Mouse (Mus musculus) limb, embryonic 14.5 days (tissue): ENCODE measurements around the gene Mef2a. TPM values are rescaled to one million over a fixed set of nuclear protein-coding genes. Genes with fewer than 3 reads are reported as not detected.

Experiments
- ATAC-seq: fragments of 200-750 bp; cut with Nextera tagmentation; 2 replicates; pipeline ENCODE4 v1.8.0; 2017; ENCODE audit warnings: low read depth, moderate number of reproducible peaks, moderate TSS enrichment; ENCODE audit not compliant: low FRiP score
- DNase-seq: peaks from one replicate; pipeline ENCODE4 v3.0.0-alpha.2; 2015; ENCODE audit warnings: low spot score
- H3K27ac ChIP-seq: fragments of 300-500 bp; sonication (generic); replicated peaks from 2 replicates; pipeline ENCODE4 v1.5.1; 2014; ENCODE audit warnings: low read depth, mild to moderate bottlenecking, low read length, moderate library complexity, mixed read lengths
- H3K27me3 ChIP-seq: fragments of 300-500 bp; sonication (generic); 2 replicates; pipeline ENCODE4 v1.6.1; 2014; ENCODE audit warnings: low read length, mixed read lengths; ENCODE audit not compliant: control insufficient read depth, insufficient read depth
- H3K36me3 ChIP-seq: fragments of 300-500 bp; sonication (generic); 2 replicates; pipeline ENCODE4 v1.6.1; 2014; ENCODE audit warnings: mild to moderate bottlenecking, low read length, moderate library complexity, mixed read lengths; ENCODE audit not compliant: control insufficient read depth, insufficient read depth
- H3K4me1 ChIP-seq: fragments of 300-500 bp; sonication (generic); 2 replicates; pipeline ENCODE4 v1.6.1; 2014; ENCODE audit warnings: antibody characterized with exemption, low read length, mixed read lengths; ENCODE audit not compliant: control insufficient read depth, insufficient read depth
- H3K4me2 ChIP-seq: fragments of 300-500 bp; sonication (generic); replicated peaks from 2 replicates; pipeline ENCODE4 v1.6.1; 2014; ENCODE audit warnings: low read depth, mild to moderate bottlenecking, low read length, moderate library complexity; ENCODE audit not compliant: severe bottlenecking
- H3K4me3 ChIP-seq: fragments of 300-500 bp; sonication (generic); replicated peaks from 2 replicates; pipeline ENCODE4 v1.5.1; 2014; ENCODE audit warnings: low read length
- H3K9ac ChIP-seq: fragments of 300-500 bp; sonication (generic); 2 replicates; pipeline ENCODE4 v1.6.1; 2014; ENCODE audit warnings: mild to moderate bottlenecking, low read depth, low read length, moderate library complexity; ENCODE audit not compliant: severe bottlenecking
- H3K9me3 ChIP-seq: fragments of 300-500 bp; sonication (generic); 2 replicates; pipeline ENCODE4 v1.6.1; 2016; ENCODE audit warnings: low read length; ENCODE audit not compliant: control insufficient read depth
- POLR2A ChIP-seq: fragments of 200-500 bp; IDR thresholded peaks from 2 replicates; pipeline ENCODE4 v1.8.0; 2012; ENCODE audit warnings: inconsistent platforms, mild to moderate bottlenecking, moderate library complexity, borderline replicate concordance; ENCODE audit not compliant: insufficient read depth, insufficient read length; ENCODE audit errors: extremely low read depth
- WGBS: fragments of 180-500 bp; shearing (Covaris S2); extraction: QIAGEN DNeasy Blood & Tissue Kit; methylation state at CpG from one replicate; pipeline ENCODE4 v1.1.7; 2014; 5-methylcytosine and 5-hydroxymethylcytosine counted together
- polyA plus RNA-seq, 2 experiments: library from polyadenylated mRNA; depleted of rRNA in 1 of 2; stranded (reverse) in 1 of 2; unstranded in 1 of 2; fragments of >200 nt; fragmentation: Nextera tagmentation in 1 of 2; extraction: Ambion mirVana in 1 of 2; gene quantifications; 2 replicates each; pipeline versions ENCODE4 v1.2.1 to v1.2.3; 2012 to 2014

Gene Mef2a
- polyA plus RNA-seq, 2 experiments: 41.5 to 52.0 TPM

DNA sequence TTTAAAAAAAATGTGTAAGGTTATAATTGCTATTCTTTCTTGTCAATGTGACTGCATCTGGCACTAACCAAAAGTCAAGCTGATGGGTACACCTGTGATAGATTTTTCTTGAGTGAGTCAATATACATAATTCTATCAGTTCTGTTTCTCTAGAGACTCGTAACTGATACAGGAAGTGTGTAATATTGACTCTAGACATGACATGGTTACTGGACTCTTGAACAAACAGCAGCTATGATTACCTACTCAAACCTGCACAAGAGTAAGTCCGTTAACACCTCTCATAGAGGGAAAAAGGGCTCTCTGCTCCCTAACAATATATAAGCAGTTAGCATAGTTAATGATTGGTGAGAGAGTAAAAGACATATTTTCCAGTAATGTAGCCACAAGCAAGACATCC lies 62.5 kb downstream of the Mef2a start:
- ATAC-seq: no peak
- no peak overlapping the region for H3K27ac ChIP-seq
- H3K36me3 ChIP-seq: peaks cover 3% of the 10 kb centered on the region; the same call in 1 of the 2 replicates
- no peak overlapping the region for H3K4me2 ChIP-seq
- WGBS: 88% methylated on average over 2 of the region's 2 CpGs
- H3K9me3 ChIP-seq: no peaks in the 10 kb centered on the region
- H3K27me3 ChIP-seq: no peaks in the 10 kb centered on the region
- H3K4me1 ChIP-seq: no peaks in the 10 kb centered on the region
- TF ChIP-seq POLR2A: no peak
- no peak overlapping the region for H3K4me3 ChIP-seq
- DNase-seq: no peak
- no peak overlapping the region for H3K9ac ChIP-seq

DNA sequence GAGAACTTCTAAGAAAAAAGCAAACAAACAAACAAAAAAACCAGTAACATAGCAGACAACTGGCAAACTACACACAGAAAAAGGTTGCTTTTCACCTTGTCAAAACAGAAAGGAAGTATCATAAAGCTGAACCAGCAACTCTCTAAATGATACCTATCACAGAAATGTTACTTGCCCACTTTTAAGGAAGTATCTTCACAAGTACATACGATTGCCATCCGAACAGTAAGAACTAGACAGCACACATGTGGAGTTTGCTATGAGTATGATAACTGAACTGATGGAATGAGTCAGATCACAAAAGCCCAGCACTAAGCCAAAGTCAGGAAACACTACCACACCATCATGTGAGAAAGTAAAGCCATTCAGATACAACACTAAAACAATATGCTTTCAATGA lies 64.6 kb downstream of the Mef2a start:
- no peak for DNase-seq
- H3K36me3 ChIP-seq: peaks cover 3% of the 10 kb centered on the region; the same call in 1 of the 2 replicates
- TF ChIP-seq POLR2A: no peak
- no peak overlapping the region for H3K27ac ChIP-seq
- H3K4me3 ChIP-seq: no peak overlapping the region
- no peak overlapping the region for H3K4me2 ChIP-seq
- H3K4me1 ChIP-seq: no peaks in the 10 kb centered on the region
- no peak for ATAC-seq
- no peaks in the 10 kb centered on the region for H3K9me3 ChIP-seq
- 96% methylated on average over 2 of the region's 2 CpGs for WGBS
- no peaks in the 10 kb centered on the region for H3K27me3 ChIP-seq
- no peak overlapping the region for H3K9ac ChIP-seq

DNA sequence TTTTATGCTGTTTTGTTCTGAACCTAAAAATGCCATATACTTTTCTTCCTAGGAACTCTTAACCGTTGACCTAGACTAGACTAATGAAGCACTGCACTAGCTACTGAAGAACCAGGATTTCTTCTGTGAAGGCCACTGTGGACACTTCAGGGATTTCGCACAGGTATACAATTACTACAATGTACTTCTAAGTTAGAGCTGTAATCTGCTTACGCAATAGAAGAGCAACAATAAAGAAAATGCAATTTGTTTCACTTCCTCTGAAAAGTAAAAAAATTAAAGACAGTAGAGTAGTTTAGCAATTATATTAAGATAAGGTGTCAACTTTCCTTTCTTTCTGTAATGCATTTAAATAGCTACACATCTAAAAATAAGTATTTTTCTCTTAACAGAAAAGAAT lies 65.6 kb downstream of the Mef2a start:
- H3K27me3 ChIP-seq: no peaks in the 10 kb centered on the region
- no peak overlapping the region for H3K4me3 ChIP-seq
- H3K4me2 ChIP-seq: no peak overlapping the region
- H3K36me3 ChIP-seq: peaks cover 3% of the 10 kb centered on the region; the same call in 1 of the 2 replicates
- H3K27ac ChIP-seq: no peak overlapping the region
- TF ChIP-seq POLR2A: no peak
- H3K4me1 ChIP-seq: no peaks in the 10 kb centered on the region
- WGBS: 95% methylated on average over 3 of the region's 3 CpGs
- no peak overlapping the region for H3K9ac ChIP-seq
- no peaks in the 10 kb centered on the region for H3K9me3 ChIP-seq
- ATAC-seq (no peak), DNase-seq (no peak)

DNA sequence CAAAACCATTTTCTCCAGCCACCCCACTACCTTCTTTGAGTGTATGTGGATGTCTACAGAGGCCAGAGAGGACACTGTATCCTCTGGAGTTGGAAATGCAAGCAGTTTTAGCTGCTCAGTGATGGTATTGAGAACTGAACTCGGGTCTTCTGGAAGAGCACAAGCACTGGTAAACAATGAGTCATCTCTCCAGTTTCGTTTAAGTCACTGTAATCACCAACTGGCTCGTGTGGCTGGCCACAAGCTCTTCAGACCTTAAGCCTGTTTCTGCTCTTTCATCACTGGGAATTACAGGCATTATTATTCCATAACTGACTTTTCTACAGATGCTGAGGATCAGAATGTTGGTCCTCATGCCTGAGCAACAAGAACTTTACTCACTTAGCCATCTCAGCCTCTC lies 67.7 kb downstream of the Mef2a start:
- Histone ChIP-seq H3K9ac (no peak overlapping the region), H3K27me3 (no peaks in the 10 kb centered on the region), H3K36me3 (no peaks in the 10 kb centered on the region), H3K4me2 (no peak overlapping the region), H3K27ac (no peak overlapping the region), H3K4me3 (no peak overlapping the region), H3K4me1 (no peaks in the 10 kb centered on the region), H3K9me3 (no peaks in the 10 kb centered on the region)
- DNase-seq: no peak
- no peak for ATAC-seq
- WGBS: 92% methylated on average over 3 of the region's 3 CpGs
- no peak for TF ChIP-seq POLR2A

DNA sequence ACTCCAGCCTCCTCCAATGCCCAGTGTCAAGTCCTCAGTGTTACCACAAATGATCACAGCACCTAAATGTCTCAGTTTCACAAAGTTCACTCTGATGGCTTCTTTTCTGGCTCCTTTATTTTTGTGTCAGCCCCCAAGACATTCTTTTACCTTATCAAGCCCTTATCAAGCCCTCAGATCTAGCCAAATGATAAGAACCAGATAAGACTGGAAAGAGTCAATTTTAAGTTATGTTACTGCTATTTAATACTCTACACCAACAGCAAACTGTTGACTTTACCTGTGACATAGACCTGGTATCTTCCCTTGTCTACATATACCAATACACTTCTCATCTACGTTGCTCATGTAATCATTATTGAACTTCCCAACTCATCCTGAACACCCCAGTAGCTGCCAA lies 76.2 kb downstream of the Mef2a start:
- no peak for TF ChIP-seq POLR2A
- H3K9ac ChIP-seq: no peak overlapping the region
- H3K27ac ChIP-seq: no peak overlapping the region
- WGBS: 97% methylated on average over 1 of the region's 1 CpGs
- no peak overlapping the region for H3K4me2 ChIP-seq
- no peak overlapping the region for H3K4me3 ChIP-seq
- H3K27me3 ChIP-seq: no peaks in the 10 kb centered on the region
- DNase-seq: no peak
- ATAC-seq: no peak
- H3K9me3 ChIP-seq: no peaks in the 10 kb centered on the region
- H3K4me1 ChIP-seq: no peaks in the 10 kb centered on the region
- 0 out of 2 replicates have a peak, but pooled peaks cover 5% of the 10 kb centered on the region for H3K36me3 ChIP-seq

DNA sequence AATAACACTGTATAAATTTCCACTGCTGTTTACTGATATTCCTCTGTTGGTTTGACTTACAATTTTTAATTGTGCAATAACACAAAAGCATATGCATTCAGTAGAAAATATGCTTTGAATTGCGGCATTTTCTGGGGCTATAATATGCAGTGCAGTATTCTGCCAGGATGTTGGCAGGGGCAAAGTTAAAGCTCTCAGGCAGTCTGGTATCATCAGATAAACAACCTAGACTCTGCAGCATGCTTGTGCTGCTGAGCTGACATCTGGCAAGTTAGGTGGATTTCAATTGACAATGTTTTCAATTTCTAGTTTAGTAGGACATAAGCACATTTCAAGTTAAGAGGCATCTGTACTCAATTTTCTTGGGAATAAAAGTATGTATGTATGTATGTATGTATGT lies 81.3 kb downstream of the Mef2a start:
- Histone ChIP-seq H3K27me3 (no peaks in the 10 kb centered on the region), H3K9me3 (no peaks in the 10 kb centered on the region), H3K27ac (no peak overlapping the region), H3K9ac (no peak overlapping the region), H3K36me3 (0 out of 2 replicates have a peak, but pooled peaks cover 5% of the 10 kb centered on the region), H3K4me1 (no peaks in the 10 kb centered on the region), H3K4me3 (no peak overlapping the region), H3K4me2 (no peak overlapping the region)
- 81% methylated on average over 1 of the region's 1 CpGs for WGBS
- DNase-seq (no peak), ATAC-seq (no peak)
- TF ChIP-seq POLR2A: no peak
